Mouse (Mus musculus) cerebellum, adult 2 months (tissue): ENCODE measurements at regions not wholly inside any gene's neighbourhood (a gene's known extent, or its start where the extent isn't known, plus 50 kb on each side); places are given as distances from the start of the nearest gene placed in this dataset.

Source experiments
- CTCF ChIP-seq: fragments of 200-500 bp; IDR thresholded peaks from 2 replicates; pipeline ENCODE4 v1.5.1; 2011; ENCODE audit warnings: low read depth, mild to moderate bottlenecking, control low read depth, low read length, moderate library complexity, borderline replicate concordance; ENCODE audit not compliant: insufficient read depth
- POLR2A ChIP-seq: fragments of 200-500 bp; IDR thresholded peaks from 2 replicates; pipeline ENCODE4 v1.6.1; 2011; ENCODE audit warnings: low read length, control low read depth, borderline replicate concordance; ENCODE audit not compliant: insufficient read depth

GRCm38 (mm10) chr17:48592457-48592856 lies 137.8 kb downstream of the Unc5cl start:
- no peak for TF ChIP-seq CTCF
- no peak for TF ChIP-seq POLR2A
